Mouse (Mus musculus): ENCODE measurements around the gene Olfr750. TPM values are rescaled to one million over a fixed set of nuclear protein-coding genes. Genes with fewer than 3 reads are reported as not detected.

The Olfr750 gene
- not detected for total RNA-seq (2021)

DNA sequence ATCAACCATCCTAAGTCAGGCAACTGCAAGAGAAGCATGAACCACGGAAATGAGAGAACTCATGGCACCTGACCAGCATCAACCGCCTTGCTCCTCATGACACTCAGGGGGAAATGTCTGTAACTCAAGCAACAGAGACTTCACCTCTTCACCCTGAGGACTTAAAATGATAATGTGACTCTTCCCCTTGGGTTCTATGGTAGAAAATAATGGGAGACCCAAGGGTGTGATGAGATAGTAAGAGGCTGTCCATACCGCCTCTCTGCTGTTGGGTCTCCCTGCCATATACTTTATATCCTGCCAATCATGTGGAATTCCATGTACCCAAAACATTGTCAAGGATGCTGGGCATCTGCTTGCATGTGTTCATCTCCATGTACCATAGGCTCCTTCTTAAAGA is at the start of gene Olfr750:
Gene Olfr750, minus strand, starts transcription at position 101 of the 400 bp plus-strand sequence.
- intact Hi-C loops (cut with DNase I) = no loop called here
- DNase-seq (ENCODE audit: low spot score in 2 of 2) = no peak

DNA sequence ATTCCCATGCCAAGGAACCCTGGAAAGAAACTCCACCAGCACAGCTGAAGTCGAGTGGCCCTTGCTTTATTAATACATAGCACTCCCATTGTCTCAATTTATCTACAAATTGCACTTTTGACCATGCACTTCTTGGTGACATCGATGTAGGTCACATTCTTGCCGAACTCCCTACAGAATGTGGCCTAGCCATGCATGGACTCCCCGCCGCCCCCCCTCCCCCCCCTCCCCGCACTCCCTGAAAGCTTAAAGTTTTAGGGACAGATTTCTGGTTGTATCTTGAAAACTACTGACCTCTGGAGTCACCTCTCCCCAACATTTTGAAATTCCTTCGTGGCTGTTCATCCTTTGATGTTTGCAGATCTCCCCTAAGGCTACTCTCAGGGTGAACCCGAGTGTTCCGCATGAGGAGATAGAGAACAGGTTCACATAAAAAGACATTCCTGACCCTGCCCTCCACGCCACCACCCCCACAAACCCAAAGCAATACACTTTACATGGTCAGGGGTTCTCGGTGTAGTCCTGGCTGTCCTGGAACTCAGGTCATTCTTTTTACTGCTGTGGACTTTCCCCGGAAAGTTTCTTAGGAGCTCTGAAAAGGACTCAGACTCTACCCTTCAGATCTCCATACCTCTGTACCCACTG is 39.8 kb upstream of the Olfr750 start, which contains the start of gene Eddm3b:
Gene Eddm3b, plus strand, starts transcription at position 511 of the 645 bp plus-strand sequence.
- intact Hi-C loops (cut with DNase I) = loop anchor here (10.0 kb wide), 1 partner anchor 731 kb away; no protein-coding TSS in a partner anchor
- no peak for DNase-seq (ENCODE audit: low spot score in 2 of 2)

DNA sequence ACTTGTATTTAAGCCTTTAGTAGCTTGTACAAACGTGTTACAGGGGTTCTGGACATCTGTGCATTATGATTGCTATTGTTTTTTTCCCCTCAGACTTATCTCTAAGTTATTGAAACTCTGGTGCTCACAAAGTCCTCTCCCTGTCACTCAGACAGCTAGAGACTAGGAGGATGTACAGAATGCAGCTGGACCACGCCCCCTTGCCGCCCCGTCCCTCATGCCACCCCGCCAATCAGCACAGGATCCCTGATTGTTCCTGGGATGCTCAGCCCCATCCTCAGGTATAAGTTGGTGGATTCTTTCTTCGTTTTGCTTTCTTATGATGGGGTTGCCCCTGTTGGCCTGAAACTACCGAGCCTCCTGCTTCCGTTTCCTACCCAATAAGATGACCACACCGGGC is 39.2 kb upstream of the Olfr750 start:
- intact Hi-C loops (cut with DNase I) = loop anchor here (10.0 kb wide), 1 partner anchor 731 kb away; no protein-coding TSS in a partner anchor
- no peak for DNase-seq (ENCODE audit: low spot score in 2 of 2)

DNA sequence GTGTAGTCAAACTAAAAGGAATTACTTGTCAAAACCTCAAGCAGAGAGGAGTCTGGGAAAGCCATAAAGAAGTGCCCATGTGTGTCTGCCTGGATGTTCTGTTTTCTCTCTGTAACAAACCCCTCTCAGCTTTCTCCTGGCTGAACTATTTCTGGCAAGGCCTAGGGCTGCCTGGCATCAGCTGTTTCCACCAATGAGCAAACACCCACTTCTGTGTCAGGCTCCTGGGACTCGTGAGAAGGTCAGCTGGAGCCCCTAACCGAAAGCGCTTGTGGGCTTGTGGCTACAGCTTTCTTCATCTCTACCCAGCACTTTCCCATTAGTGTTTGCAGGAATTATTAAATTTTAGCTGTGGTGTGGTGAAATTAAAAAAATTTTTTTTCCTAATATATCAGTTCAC is 37.7 kb upstream of the Olfr750 start:
- intact Hi-C loops (cut with DNase I) = loop anchor here (10.0 kb wide), 1 partner anchor 733 kb away; no protein-coding TSS in a partner anchor
- no peak for DNase-seq (ENCODE audit: low spot score in 2 of 2)

DNA sequence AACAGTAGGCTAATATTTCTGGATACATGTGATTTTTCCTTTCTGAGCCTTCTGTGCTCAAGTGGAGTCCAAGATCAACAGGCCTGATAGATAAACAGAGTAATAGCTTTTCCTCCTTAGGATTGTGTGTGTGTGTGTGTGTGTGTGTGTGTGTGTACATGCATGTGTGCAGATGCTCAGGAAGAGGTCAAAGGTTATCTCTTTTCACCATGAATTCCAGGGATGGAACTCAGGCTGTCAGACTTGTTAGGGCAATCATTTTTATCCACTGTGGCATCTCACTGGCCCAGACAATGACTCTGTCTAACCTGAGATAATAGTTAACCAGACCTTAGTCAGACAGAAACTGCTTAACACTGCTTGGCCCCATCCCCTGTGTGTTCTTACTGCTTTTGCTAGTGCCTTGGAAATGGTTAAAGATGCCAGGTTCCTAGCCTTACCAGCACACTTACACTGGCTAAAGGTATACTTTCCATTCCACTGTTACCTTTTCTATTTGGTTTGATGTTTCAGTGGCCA is 32.3 kb upstream of the Olfr750 start:
- intact Hi-C loops (cut with DNase I) = loop anchor here (5.0 kb wide), 1 partner anchor 61 kb away; no protein-coding TSS in a partner anchor

DNA sequence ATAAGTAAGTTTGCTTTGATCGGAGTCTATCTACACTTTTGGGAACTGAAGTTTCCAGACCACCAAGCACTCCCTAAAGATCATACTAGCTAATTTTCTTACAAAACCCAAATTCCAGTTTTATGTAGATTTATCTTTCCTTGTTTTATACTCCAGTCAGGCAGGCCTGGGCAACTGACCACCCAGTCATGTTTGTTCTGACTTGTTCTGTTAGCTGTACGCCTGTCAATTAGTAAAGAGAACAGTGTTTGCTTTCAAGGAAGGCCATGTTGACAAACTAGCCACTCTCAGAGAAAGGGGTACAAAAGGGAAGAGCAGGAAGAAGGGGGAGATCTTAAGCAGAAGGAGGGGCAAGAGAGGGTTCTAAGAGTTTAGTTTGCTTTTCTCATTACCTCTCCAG is 30.1 kb upstream of the Olfr750 start:
- intact Hi-C loops (cut with DNase I) = loop anchor here (5.0 kb wide), 2 partner anchors 138 to 243 kb away; no protein-coding TSS in a partner anchor
- no peak for DNase-seq (ENCODE audit: low spot score in 2 of 2)

More for the DNA sequence above, 32.3 kb upstream of the Olfr750 start:
- no peak for DNase-seq (ENCODE audit: low spot score in 2 of 2)

DNA sequence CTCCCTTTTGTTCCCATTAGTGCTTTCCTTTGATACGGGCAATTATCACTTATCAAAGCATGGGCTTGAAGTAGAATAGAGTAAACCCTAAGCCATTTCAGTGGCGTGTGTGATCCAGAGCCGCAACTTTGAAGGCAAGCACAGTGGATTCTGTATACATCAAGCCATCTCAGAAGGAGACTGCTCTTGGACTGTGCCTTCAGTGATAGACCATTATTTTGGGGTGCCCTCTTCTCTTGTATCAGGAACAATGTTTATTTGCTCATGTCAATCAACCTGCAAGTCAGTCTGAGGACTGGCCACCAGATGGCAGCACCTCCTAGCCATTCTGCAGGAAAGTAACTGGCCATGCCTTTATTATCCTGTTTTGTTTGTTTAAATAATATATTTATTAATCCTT is 29.0 kb upstream of the Olfr750 start:
- intact Hi-C loops (cut with DNase I) = loop anchor here (1.0 to 5.0 kb wide), 3 partner anchors 139 to 244 kb away; no protein-coding TSS in a partner anchor
- peak; percentile 59 to 71 for DNase-seq (ENCODE audit: low spot score in 2 of 2)

DNA sequence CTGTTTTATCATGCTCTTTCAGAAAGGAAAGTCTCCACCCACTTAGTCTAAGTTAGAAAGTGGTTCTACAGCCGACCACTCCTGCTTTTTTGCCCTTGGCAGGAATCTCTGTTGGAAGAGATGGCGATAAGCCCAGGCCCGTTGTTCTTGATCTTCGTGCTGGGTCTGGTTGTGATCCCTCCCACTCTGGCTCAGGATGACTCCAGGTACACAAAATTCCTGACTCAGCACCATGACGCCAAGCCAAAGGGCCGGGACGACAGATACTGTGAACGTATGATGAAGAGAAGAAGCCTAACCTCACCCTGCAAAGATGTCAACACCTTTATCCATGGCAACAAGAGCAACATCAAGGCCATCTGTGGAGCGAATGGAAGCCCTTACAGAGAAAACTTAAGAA is 27.0 kb upstream of the Olfr750 start:
- intact Hi-C loops (cut with DNase I) = loop anchor here (5.0 kb wide), 2 partner anchors 141 to 246 kb away; no protein-coding TSS in a partner anchor
- DNase-seq (ENCODE audit: low spot score in 2 of 2) = no peak

DNA sequence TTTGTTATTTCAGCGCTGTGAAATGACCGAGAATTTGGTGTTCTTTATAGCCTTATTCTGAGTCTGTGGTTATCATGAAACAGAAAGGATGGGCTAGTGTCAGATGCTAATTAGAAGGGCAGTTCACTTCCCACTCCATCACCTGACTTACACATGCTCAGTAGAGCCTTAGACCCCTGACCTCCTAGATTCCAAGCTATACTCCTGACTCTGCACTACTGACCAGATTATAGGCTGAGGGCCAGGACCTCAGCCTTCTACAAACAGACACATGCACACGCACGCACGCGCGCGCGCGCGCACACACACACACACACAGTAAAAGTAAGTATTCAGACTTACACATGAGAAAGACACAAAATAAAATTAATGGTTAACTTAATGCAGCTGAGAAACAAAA is 24.7 kb upstream of the Olfr750 start:
- intact Hi-C loops (cut with DNase I) = loop anchor here (2.0 to 10.0 kb wide), 2 partner anchors 72 to 1156 kb away; partner anchors contain the start of gene Chd8
- no peak for DNase-seq (ENCODE audit: low spot score in 2 of 2)

DNA sequence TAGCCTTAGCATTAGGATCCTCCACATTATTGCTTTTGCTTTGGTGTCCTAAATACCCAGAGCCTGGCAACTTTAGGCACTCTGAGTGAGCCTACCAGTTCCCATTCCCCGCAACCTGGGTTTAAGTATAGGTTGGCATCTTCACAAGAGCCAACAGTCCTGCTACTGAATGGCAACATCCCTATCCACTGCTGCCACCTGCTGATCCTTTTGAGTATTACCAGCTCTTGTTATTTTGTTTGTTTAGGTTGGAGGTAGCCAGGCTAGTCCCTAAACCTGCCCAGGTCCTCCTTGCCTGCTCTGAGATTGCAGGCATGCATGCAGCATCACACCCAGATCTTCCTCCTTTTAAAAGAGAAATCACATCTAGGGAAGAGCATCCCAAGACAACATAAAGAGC is 24.1 kb upstream of the Olfr750 start:
- DNase-seq (ENCODE audit: low spot score in 2 of 2) = peak; percentile 88 to 94
- intact Hi-C loops (cut with DNase I) = loop anchor here (2.0 to 10.0 kb wide), 2 partner anchors 71 to 1157 kb away; partner anchors contain the start of gene Chd8

DNA sequence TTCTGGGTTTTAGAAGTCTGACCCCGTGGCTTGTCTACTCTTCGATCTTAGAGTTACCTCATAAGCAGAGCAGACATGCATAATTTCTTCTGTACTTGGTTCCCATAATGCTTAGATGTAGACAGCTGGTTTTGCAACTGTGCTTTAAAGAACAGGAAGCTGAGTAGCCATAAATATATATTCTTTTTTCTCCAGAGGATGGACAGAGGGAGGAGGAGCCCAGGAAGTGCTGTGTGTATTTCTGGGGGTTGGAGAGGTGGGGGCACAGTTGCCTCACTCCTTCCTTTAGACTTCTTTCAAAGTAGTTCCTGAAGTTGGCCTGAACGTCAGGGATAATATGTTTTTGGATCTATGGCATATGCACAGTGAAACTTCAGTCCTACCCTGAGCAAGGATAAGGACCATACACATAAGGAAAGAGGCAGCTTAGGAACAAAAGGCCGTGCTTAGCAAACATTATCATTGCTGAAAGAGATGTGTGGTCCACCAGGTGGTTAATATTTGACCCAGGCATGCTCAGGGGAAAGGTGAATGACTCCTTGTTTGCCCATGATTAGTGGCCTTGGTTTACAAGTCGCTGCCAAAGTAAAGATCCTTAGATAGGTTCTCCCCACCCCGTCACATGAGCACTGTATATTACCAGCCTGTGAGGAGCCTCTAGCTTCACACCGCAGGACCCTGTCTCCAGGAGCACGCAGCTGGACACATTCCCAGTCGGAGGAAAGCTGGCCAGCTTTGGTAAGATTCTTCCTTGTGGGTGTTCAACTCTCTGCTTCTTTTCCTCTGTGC is 21.7 kb upstream of the Olfr750 start:
- peak in 1 of 2 experiments; percentile 18 for DNase-seq (ENCODE audit: low spot score in 2 of 2)
- intact Hi-C loops (cut with DNase I) = loop anchor here (10.0 kb wide), 1 partner anchor 1159 kb away; the partner anchor contains the start of gene Chd8

DNA sequence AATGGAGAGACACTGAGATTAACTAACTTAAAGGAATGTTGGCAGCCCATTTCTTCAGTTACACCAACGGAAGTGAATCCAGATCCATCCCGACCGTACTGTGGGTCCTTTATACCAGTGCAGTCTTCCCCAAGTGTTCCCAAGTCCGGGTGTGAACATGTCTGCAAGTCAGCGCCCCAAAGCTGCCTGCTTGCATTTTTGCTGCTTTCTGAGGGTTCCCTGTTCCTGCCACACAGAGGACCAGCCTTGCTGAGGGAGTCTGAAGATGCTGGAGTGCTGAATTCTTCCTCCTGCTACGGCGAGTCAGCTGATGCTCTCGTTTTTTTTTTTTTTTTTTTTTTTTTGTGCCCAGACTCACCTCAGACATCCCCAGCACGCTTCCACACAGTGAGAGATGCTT is 20.7 kb upstream of the Olfr750 start:
- DNase-seq (ENCODE audit: low spot score in 2 of 2) = no peak
- intact Hi-C loops (cut with DNase I) = loop anchor here (10.0 kb wide), 1 partner anchor 1160 kb away; the partner anchor contains the start of gene Chd8

DNA sequence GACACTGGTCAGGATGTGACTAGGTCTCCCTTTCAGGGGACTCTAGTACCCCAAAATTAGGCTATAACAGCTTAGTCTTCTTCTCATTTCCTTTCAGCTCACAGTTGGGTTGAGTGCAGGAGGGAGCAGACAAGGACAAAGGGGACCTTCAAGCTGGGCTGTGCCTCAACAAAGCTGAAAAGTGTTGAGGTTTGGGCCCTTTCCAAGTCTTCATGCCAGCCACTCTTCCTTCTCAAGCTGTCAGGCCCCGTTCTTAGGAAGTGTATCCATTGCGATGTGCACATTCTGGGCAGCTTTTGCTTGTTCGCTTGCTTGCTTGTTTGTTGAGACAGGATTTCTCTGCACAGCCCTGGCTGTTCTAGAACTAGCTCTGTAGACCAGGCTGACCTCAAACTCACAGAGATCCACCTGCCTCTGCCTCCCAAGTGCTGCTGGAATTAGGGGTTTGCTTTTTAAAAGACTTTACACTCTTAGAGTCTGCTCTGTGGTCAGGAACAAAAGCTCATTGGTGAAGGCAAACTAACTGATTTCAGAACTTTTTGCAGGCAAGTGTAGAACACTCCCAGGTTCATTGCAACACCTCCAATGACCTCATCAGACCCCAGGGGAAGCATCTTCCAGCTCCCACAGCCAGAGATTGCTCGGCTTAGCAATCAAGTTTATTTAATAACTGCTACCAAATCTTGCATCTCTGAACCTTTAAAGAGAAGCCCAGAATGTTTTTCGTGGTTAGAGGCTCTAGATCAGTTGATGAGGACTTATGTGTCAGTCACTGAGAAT is 20.1 kb upstream of the Olfr750 start:
- intact Hi-C loops (cut with DNase I) = loop anchor here (10.0 kb wide), 1 partner anchor 1161 kb away; the partner anchor contains the start of gene Chd8

DNA sequence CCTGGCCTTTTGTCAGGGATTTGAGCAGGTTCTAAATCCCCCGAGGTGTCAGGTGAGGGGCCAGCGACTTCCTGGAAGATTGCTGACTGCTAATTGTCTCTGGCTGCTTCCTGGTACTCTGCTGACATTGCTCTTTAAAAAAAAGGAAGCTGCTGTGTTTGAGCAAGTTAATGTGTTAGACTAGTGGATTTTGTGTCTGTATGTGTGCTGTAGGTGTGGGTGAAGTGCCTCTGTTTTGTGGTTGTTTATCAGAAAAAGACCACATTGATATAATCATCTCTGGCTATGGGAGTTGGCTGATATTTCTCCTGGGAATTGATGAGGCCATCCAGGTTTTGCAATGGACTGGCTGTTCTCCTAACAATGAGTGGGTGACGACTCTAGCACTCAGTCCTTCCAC is 19.3 kb upstream of the Olfr750 start:
- DNase-seq (ENCODE audit: low spot score in 2 of 2) = peak in 1 of 2 experiments; percentile 32
- intact Hi-C loops (cut with DNase I) = loop anchor here (10.0 kb wide), 1 partner anchor 1161 kb away; the partner anchor contains the start of gene Chd8

More for the DNA sequence above, 20.1 kb upstream of the Olfr750 start:
- peak in 1 of 2 experiments; percentile 39 for DNase-seq (ENCODE audit: low spot score in 2 of 2)

DNA sequence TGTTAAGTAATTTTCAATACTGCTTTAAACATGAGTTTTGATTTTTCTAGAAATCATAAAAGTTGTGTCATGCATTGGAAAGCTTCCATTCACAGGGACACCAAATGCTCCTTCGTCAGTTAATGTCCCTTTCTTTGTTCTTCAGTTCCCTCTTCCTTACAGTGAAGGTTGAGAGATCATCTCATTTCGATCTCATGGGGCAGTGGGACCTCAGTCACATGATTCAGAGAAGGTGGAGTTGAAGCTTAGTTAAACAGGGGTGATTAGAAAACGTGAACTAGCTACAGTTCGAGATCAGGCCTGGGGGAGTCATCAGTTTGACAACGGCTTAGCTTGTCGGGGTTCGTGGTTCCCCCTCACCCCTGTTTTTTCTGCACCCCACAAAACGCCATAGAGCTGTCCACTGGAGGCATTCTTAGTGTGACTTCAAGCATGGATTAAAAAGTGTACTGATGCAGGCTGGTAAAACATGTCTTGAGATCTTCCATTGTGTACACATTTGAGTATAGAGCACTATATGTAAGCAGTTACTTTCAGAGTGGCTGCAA is 17.9 kb upstream of the Olfr750 start:
- intact Hi-C loops (cut with DNase I) = loop anchor here (10.0 kb wide), 1 partner anchor 1163 kb away; the partner anchor contains the start of gene Chd8
- no peak for DNase-seq (ENCODE audit: low spot score in 2 of 2)

DNA sequence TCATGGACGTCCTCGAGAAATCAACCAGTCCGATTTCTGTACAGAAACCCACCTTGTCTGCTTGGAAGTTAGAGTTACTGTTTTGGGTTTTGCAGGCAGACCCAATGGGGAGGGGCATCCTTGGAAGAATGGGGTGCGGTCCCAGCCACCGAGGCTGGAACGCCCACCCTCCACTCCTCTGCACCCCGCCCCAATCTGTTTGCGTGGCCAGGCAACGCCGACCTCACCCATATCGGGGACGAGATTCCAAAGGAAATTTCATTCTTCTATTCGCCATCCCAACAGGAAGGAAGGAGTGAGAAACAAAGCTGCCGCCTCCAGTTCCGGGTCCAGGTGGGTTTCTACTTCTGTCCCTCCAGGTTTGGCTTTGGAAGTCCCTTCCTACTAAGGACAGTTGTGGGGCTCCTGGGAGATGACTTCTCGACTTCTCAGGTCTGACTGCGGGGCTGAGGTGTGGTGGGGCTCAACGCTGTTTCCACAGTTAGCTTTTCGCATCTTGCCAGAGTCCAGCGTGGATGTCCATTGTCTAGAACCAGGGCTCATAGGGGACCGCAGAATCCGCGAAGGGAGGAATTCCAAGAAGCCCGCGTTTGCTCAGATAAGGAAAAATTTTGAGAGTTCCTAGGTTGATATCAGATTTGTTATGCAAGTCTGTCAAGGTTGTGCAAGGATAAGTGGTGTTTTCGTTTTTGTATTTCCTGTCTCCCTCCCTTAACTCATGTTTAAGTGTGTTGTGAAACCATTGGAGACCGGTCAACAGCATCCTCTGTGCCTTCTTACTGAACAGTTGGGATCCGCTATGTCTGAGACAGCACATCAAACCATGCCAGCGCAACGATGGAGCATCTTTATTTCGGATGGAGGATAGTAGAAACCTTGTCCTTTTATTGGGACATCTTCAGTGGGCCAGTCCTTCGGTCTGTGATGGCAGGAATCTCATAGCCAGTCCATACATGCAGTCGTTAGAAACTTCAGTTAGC is 17.0 kb upstream of the Olfr750 start, which contains the start of the genes Rnase4 and Ang:
Gene Rnase4, plus strand, starts transcription at position 157 of the 980 bp plus-strand sequence.
Gene Ang, plus strand, starts transcription at position 230 of the 980 bp plus-strand sequence.
- peak; percentile 35 to 43 for DNase-seq (ENCODE audit: low spot score in 2 of 2)

More for the DNA sequence above, 17.0 kb upstream of the Olfr750 start, which contains the start of the genes Rnase4 and Ang:
- intact Hi-C loops (cut with DNase I) = loop anchor here (10.0 kb wide), 1 partner anchor 1164 kb away; the partner anchor contains the start of gene Chd8
